Comparison of ENCODE assay signal across 13 mouse cellular contexts in genomic region chr11:80503281-80503680, GRCm38 (mm10). TPM values are rescaled to one million over a fixed set of nuclear protein-coding genes. Genes with fewer than 3 reads are reported as not detected.
DNase-seq lines count a peak whose midpoint lies in the region; ATAC-seq and TF ChIP-seq lines count a peak whose summit lies in the region.
"Had no signal": no experiment of that assay in that cellular context is flagged by ENCODE, and none has a peak within 500 bp of the region (broad histone marks: within the 10 kb centered on the region; RNA-seq: fewer than 3 reads in every experiment).

No protein-coding gene starts in this region.

- 76% methylated on average over 6 of the region's 6 CpGs for WGBS in forebrain, embryonic 16.5 days
- 81% methylated on average over 6 of the region's 6 CpGs for WGBS in limb, embryonic 13.5 days
- 77% methylated on average over 6 of the region's 6 CpGs for WGBS in neural tube, embryonic 14.5 days

- intact Hi-C loops in gastrocnemius, postnatal 36 days (cut with DNase I): no loop called here

- DNase-seq in layer of hippocampus, adult 2 months (ENCODE audit: low spot score in 2 of 2): no peak
- DNase-seq in layer of hippocampus, adult 9-10 months (ENCODE audit: low spot score): no peak
- no peak for DNase-seq in kidney, postnatal 10 days
- DNase-seq in cerebellum, adult 11 months: no peak
- no peak for DNase-seq in gastrocnemius, postnatal 36 days
- DNase-seq: adrenal gland, postnatal 36 days; cerebellum, adult 11-12 months had no signal

- H3K27ac ChIP-seq in layer of hippocampus, adult 2 months: peak overlapping the region; percentile 98
- peak overlapping the region; percentile 100 for H3K27ac ChIP-seq in forebrain, embryonic 16.5 days (ENCODE audit: low read length)
- no peak overlapping the region for H3K27ac ChIP-seq in limb, embryonic 13.5 days
- H3K27ac ChIP-seq in neural tube, embryonic 14.5 days (ENCODE audit: low read depth, low read length): peak overlapping the region; percentile 99
- H3K27ac ChIP-seq: macrophage had no signal

- H3K4me1 ChIP-seq in forebrain, embryonic 16.5 days (replicated peaks; ENCODE audit: control insufficient read depth, insufficient read depth, low read length): peaks cover 47% of the 10 kb centered on the region
- peaks cover 29% of the 10 kb centered on the region for H3K4me1 ChIP-seq in limb, embryonic 13.5 days
- H3K4me1 ChIP-seq in neural tube, embryonic 14.5 days (ENCODE audit: control insufficient read depth, insufficient read depth, low read length): peaks cover 43% of the 10 kb centered on the region

- no peak for TF ChIP-seq CTCF in layer of hippocampus, adult 2 months (conservative IDR thresholded peaks at IDR 0.05)

- H3K4me2 ChIP-seq in forebrain, embryonic 16.5 days (ENCODE audit: low read length): peak overlapping the region; percentile 37; the same call in 1 of the 2 replicates
- no peak overlapping the region for H3K4me2 ChIP-seq in limb, embryonic 13.5 days (replicated peaks)
- H3K4me2 ChIP-seq in neural tube, embryonic 14.5 days (ENCODE audit: low read depth, low read length): no peak overlapping the region
- H3K4me2 ChIP-seq: liver, embryonic 11.5 days had no signal

- H3K27me3 ChIP-seq in forebrain, embryonic 16.5 days (replicated peaks; ENCODE audit: control insufficient read depth, insufficient read depth, low read length): no peaks in the 10 kb centered on the region
- no peaks in the 10 kb centered on the region for H3K27me3 ChIP-seq in limb, embryonic 13.5 days
- no peaks in the 10 kb centered on the region for H3K27me3 ChIP-seq in neural tube, embryonic 14.5 days (ENCODE audit: control insufficient read depth, insufficient read depth, low read length)

- H3K9ac ChIP-seq in forebrain, embryonic 16.5 days (replicated peaks; ENCODE audit: low read depth, low read length): peak overlapping the region; percentile 65
- 0 out of 2 replicates have a peak overlapping the region, but pooled peaks have one; percentile 31 for H3K9ac ChIP-seq in limb, embryonic 13.5 days
- H3K9ac ChIP-seq in neural tube, embryonic 14.5 days (replicated peaks; ENCODE audit: low read depth, low read length): no peak overlapping the region; the same call in 1 of the 2 replicates

- no peaks in the 10 kb centered on the region for H3K9me3 ChIP-seq in forebrain, embryonic 16.5 days (ENCODE audit: control insufficient read depth, low read length)
- H3K9me3 ChIP-seq in limb, embryonic 13.5 days: no peaks in the 10 kb centered on the region
- no peaks in the 10 kb centered on the region for H3K9me3 ChIP-seq in neural tube, embryonic 14.5 days (ENCODE audit: control insufficient read depth, low read length)

- no peak for ATAC-seq in forebrain, embryonic 16.5 days
- ATAC-seq in limb, embryonic 13.5 days (ENCODE audit: low FRiP score, low read depth): no peak
- ATAC-seq in neural tube, embryonic 14.5 days (ENCODE audit: low read depth): no peak
- ATAC-seq: intestine, postnatal 0 days had no signal

- no peaks in the 10 kb centered on the region for H3K36me3 ChIP-seq in forebrain, embryonic 16.5 days (ENCODE audit: control insufficient read depth, insufficient read depth)
- no peaks in the 10 kb centered on the region for H3K36me3 ChIP-seq in limb, embryonic 13.5 days
- no peaks in the 10 kb centered on the region for H3K36me3 ChIP-seq in neural tube, embryonic 14.5 days (ENCODE audit: control insufficient read depth, insufficient read depth, low read length)

- no peak overlapping the region for H3K4me3 ChIP-seq in layer of hippocampus, adult 2 months
- H3K4me3 ChIP-seq in forebrain, embryonic 16.5 days (replicated peaks; ENCODE audit: low read length): no peak overlapping the region
- no peak overlapping the region for H3K4me3 ChIP-seq in limb, embryonic 13.5 days
- no peak overlapping the region for H3K4me3 ChIP-seq in neural tube, embryonic 14.5 days (ENCODE audit: low read depth, low read length)

RNA-seq across cellular contexts. Expression of gene Cdk5r1, which starts 26.5 kb away (rescaled TPM):
- total RNA-seq in layer of hippocampus, adult 2 months (2021): 100 to 1,000 TPM; 218 to 227 TPM
- 109 and 113 TPM in 2 replicates for polyA plus RNA-seq in forebrain, embryonic 16.5 days (2015; fragmentation: Nextera tagmentation; extraction: Ambion mirVana)
- 3.3 and 3.7 TPM in 2 replicates for polyA plus RNA-seq in limb, embryonic 13.5 days (2015; fragmentation: Nextera tagmentation; extraction: Ambion mirVana)
- 83.1 and 84.0 TPM in 2 replicates for polyA plus RNA-seq in neural tube, embryonic 14.5 days (2014; fragmentation: Nextera tagmentation; extraction: Ambion mirVana)
- total RNA-seq in gastrocnemius, postnatal 36 days (2021): under 1 TPM; 0.47 to 0.89 TPM

Comparison
In these comparisons a context has a peak if more than half of its experiments do, and no peak if none do; other contexts are left out.
1. RNA of gene Cdk5r1, which starts 26.5 kb away (polyA plus RNA-seq): 109 to 113 TPM in forebrain, embryonic 16.5 days and 83.1 to 84.0 TPM in neural tube, embryonic 14.5 days; 3.3 to 3.7 TPM in limb, embryonic 13.5 days; every median in the first group is over 10 times any median in the second.